Mouse (Mus musculus): Measurements from ENCODE around the gene Rpa1. TPM values are rescaled to one million over a fixed set of nuclear protein-coding genes. Genes with fewer than 3 reads are reported as not detected.

The Rpa1 gene
- polyA plus RNA-seq, 1 experiment: 62.8 TPM

DNA sequence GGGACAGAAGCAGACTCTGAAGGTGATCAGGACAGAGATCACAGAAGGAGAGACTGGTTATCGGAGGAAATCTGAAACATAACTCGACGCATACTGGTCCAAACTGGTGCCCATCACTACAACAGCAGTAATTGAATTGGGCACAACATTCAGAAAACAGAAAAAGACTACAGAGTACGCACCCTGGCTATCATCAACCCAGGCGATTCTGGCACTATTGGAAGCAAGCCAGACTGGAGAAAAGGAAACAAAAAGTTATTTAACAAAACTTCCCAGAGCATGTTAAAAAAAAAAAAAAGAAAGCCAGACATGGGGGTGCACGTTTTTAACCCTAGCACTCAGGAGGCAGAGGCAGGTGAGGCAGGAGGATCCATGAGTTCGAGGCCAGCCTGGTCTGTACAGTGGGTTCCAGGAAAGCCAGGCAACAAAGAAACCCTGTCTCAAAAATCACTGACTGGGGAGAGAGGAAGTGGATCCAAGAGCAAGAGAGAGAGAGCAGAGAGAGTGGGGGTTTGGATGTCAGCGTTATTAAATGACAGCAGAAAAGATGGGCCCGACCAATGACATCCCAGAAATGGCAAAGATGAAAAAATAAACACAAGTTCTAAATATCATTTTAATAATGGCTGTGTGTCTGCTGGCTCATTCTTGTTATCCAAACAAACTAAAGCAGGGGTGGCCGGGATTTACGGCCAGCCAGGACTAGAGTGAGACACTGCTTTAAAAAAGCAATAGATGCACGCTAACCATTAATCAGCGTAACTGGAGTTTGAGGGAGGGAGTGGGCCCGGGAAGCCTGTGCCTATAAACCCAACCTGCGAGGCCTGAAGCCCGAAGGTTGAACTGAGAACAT is 22.8 kb downstream of the Rpa1 start:
- Histone ChIP-seq H3K27ac (ENCODE audit: control insufficient read depth, insufficient read depth, low read length) (no peak overlapping the region), H3K4me1 (replicated peaks; ENCODE audit: control insufficient read depth, insufficient read depth, low read length) (peaks cover 22% of the 10 kb centered on the region), H3K36me3 (ENCODE audit: control insufficient read depth, insufficient read depth, low read length) (no peaks in the 10 kb centered on the region), H3K27me3 (ENCODE audit: control insufficient read depth, insufficient read depth, low read length) (no peaks in the 10 kb centered on the region), H3K4me3 (ENCODE audit: control insufficient read depth, insufficient read depth, low read length) (no peak overlapping the region)
- TF ChIP-seq CTCF (IDR thresholded peaks at IDR 0.05; ENCODE audit: borderline replicate concordance, control insufficient read depth, extremely low read depth, insufficient read depth, low read length, poor library complexity): no peak
- no peak for TF ChIP-seq POLR2A (IDR thresholded peaks at IDR 0.05; ENCODE audit: control insufficient read depth, extremely low read depth, insufficient read depth, low read length, poor library complexity)
- 92% methylated on average over 16 of the region's 16 CpGs for WGBS
- no peak for DNase-seq

DNA sequence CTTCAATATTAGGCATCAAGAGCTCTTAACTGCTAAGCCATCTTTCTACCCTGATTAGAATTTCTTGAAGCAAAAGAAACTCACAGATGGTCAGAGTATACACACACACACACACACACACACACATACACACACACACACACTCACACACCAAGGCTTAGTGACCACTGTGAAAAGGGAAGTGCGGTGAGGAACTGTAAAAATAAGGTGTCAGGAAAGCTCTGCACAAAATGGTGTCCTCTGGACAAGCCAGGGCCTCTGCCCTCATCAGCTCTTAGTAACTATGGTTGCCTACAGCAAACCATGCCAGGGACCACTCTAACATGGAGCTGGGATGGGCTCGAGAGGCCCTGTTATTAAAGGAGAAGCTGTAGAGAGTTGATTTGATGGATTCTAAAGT is 23.7 kb downstream of the Rpa1 start:
- TF ChIP-seq POLR2A (IDR thresholded peaks at IDR 0.05; ENCODE audit: control insufficient read depth, extremely low read depth, insufficient read depth, low read length, poor library complexity) (no peak), CTCF (IDR thresholded peaks at IDR 0.05; ENCODE audit: borderline replicate concordance, control insufficient read depth, extremely low read depth, insufficient read depth, low read length, poor library complexity) (no peak)
- 98% methylated on average over 2 of the region's 2 CpGs for WGBS

GRCm38 (mm10) chr11:75323326-75323737 is 24.8 kb downstream of the Rpa1 start:
- Histone ChIP-seq H3K27ac (ENCODE audit: control insufficient read depth, insufficient read depth, low read length) (peak overlapping the region; percentile 83), H3K36me3 (ENCODE audit: control insufficient read depth, insufficient read depth, low read length) (no peaks in the 10 kb centered on the region), H3K4me3 (ENCODE audit: control insufficient read depth, insufficient read depth, low read length) (no peak overlapping the region), H3K4me1 (replicated peaks; ENCODE audit: control insufficient read depth, insufficient read depth, low read length) (peaks cover 30% of the 10 kb centered on the region), H3K27me3 (ENCODE audit: control insufficient read depth, insufficient read depth, low read length) (no peaks in the 10 kb centered on the region)
- peak; percentile 31 for DNase-seq
- TF ChIP-seq POLR2A (IDR thresholded peaks at IDR 0.05; ENCODE audit: control insufficient read depth, extremely low read depth, insufficient read depth, low read length, poor library complexity) (no peak), CTCF (IDR thresholded peaks at IDR 0.05; ENCODE audit: borderline replicate concordance, control insufficient read depth, extremely low read depth, insufficient read depth, low read length, poor library complexity) (no peak)
- 84% methylated on average over 8 of the region's 8 CpGs for WGBS

More for the DNA sequence above, 23.7 kb downstream of the Rpa1 start:
- Histone ChIP-seq H3K4me3 (ENCODE audit: control insufficient read depth, insufficient read depth, low read length) (no peak overlapping the region), H3K36me3 (ENCODE audit: control insufficient read depth, insufficient read depth, low read length) (no peaks in the 10 kb centered on the region), H3K27ac (ENCODE audit: control insufficient read depth, insufficient read depth, low read length) (no peak overlapping the region), H3K27me3 (ENCODE audit: control insufficient read depth, insufficient read depth, low read length) (no peaks in the 10 kb centered on the region), H3K4me1 (replicated peaks; ENCODE audit: control insufficient read depth, insufficient read depth, low read length) (peaks cover 28% of the 10 kb centered on the region)
- DNase-seq: no peak

DNA sequence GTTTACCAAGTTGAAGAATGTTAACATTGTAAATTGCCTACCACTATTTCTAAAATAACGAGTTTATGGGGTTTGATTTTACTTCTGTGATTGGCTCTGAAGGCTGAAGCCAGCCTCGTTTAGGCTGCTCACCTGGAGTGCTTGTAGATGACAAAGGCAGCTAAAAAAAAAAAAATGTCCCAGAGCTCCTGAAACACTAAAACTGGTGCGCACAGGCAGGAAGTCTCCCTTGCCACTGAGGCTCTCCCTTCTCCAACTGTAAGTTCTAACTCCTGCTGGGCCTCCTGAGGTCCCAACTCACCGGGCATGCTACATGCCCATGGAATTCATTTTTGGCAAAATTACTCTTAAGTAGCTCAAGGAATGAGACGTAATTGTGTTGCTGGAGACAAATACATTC is 28.9 kb downstream of the Rpa1 start:
- H3K4me1 ChIP-seq (replicated peaks; ENCODE audit: control insufficient read depth, insufficient read depth, low read length): peaks cover 38% of the 10 kb centered on the region
- peak overlapping the region; percentile 92 for H3K27ac ChIP-seq (ENCODE audit: control insufficient read depth, insufficient read depth, low read length)
- 33% methylated on average over 5 of the region's 5 CpGs for WGBS
- peaks cover 12% of the 10 kb centered on the region for H3K36me3 ChIP-seq (ENCODE audit: control insufficient read depth, insufficient read depth, low read length)
- peak; percentile 50 for DNase-seq
- H3K27me3 ChIP-seq (ENCODE audit: control insufficient read depth, insufficient read depth, low read length): no peaks in the 10 kb centered on the region
- TF ChIP-seq CTCF (IDR thresholded peaks at IDR 0.05; ENCODE audit: borderline replicate concordance, control insufficient read depth, extremely low read depth, insufficient read depth, low read length, poor library complexity) (no peak), POLR2A (IDR thresholded peaks at IDR 0.05; ENCODE audit: control insufficient read depth, extremely low read depth, insufficient read depth, low read length, poor library complexity) (0 out of 2 replicates have a peak, but pooled peaks have one; percentile 10)
- no peak overlapping the region for H3K4me3 ChIP-seq (ENCODE audit: control insufficient read depth, insufficient read depth, low read length)

- 14% methylated on average over 14 of the region's 14 CpGs for WGBS
- Histone ChIP-seq H3K27ac (ENCODE audit: control insufficient read depth, insufficient read depth, low read length) (peak overlapping the region; percentile 96), H3K4me1 (replicated peaks; ENCODE audit: control insufficient read depth, insufficient read depth, low read length) (peaks cover 37% of the 10 kb centered on the region), H3K36me3 (ENCODE audit: control insufficient read depth, insufficient read depth, low read length) (peaks cover 18% of the 10 kb centered on the region), H3K4me3 (ENCODE audit: control insufficient read depth, insufficient read depth, low read length) (peak overlapping the region; percentile 30), H3K27me3 (ENCODE audit: control insufficient read depth, insufficient read depth, low read length) (no peaks in the 10 kb centered on the region)
- peak; percentile 70 for DNase-seq
- TF ChIP-seq POLR2A (IDR thresholded peaks at IDR 0.05; ENCODE audit: control insufficient read depth, extremely low read depth, insufficient read depth, low read length, poor library complexity): no peak
- no peak for TF ChIP-seq CTCF (IDR thresholded peaks at IDR 0.05; ENCODE audit: borderline replicate concordance, control insufficient read depth, extremely low read depth, insufficient read depth, low read length, poor library complexity)
These were observed 29.5 kb downstream of the Rpa1 start for GRCm38 (mm10) chr11:75318351-75319221.

GRCm38 (mm10) chr11:75313834-75314233 is 34.3 kb downstream of the Rpa1 start:
- Histone ChIP-seq H3K4me1 (replicated peaks; ENCODE audit: control insufficient read depth, insufficient read depth, low read length) (peaks cover 13% of the 10 kb centered on the region), H3K27me3 (ENCODE audit: control insufficient read depth, insufficient read depth, low read length) (no peaks in the 10 kb centered on the region), H3K27ac (ENCODE audit: control insufficient read depth, insufficient read depth, low read length) (no peak overlapping the region), H3K36me3 (ENCODE audit: control insufficient read depth, insufficient read depth, low read length) (peaks cover 65% of the 10 kb centered on the region), H3K4me3 (ENCODE audit: control insufficient read depth, insufficient read depth, low read length) (no peak overlapping the region)
- TF ChIP-seq CTCF (IDR thresholded peaks at IDR 0.05; ENCODE audit: borderline replicate concordance, control insufficient read depth, extremely low read depth, insufficient read depth, low read length, poor library complexity): no peak
- no peak for TF ChIP-seq POLR2A (IDR thresholded peaks at IDR 0.05; ENCODE audit: control insufficient read depth, extremely low read depth, insufficient read depth, low read length, poor library complexity)
- WGBS: 95% methylated on average over 8 of the region's 8 CpGs
- no peak for DNase-seq
